Mouse (Mus musculus) lung, embryonic 16.5 days (tissue): ENCODE measurements around the gene Mrpl47. TPM values are rescaled to one million over a fixed set of nuclear protein-coding genes. Genes with fewer than 3 reads are reported as not detected.
"Not testable (repeated sequence)": the region's sequence is repeated elsewhere in the genome, so short reads cannot be mapped to it uniquely, and the experiment has no call there.

Experiments
- ATAC-seq: fragments of 200-750 bp; cut with Nextera tagmentation; 2 replicates; pipeline ENCODE4 v1.8.0; 2017; ENCODE audit warnings: low read depth, mild to moderate bottlenecking, moderate library complexity
- H3K27ac ChIP-seq: fragments of 300-500 bp; sonication (generic); 2 replicates; pipeline ENCODE4 v1.5.1; 2014; ENCODE audit warnings: mild to moderate bottlenecking, control low read depth, low read length
- H3K27me3 ChIP-seq: fragments of 300-500 bp; sonication (generic); 2 replicates; pipeline ENCODE4 v1.6.1; 2014; ENCODE audit warnings: low read depth, low read length, mixed read lengths; ENCODE audit not compliant: control insufficient read depth, insufficient read depth
- H3K36me3 ChIP-seq: fragments of 300-500 bp; sonication (generic); 2 replicates; pipeline ENCODE4 v1.6.1; 2014; ENCODE audit warnings: low read length; ENCODE audit not compliant: control insufficient read depth, insufficient read depth
- H3K4me1 ChIP-seq: fragments of 300-500 bp; sonication (generic); replicated peaks from 2 replicates; pipeline ENCODE4 v1.6.1; 2014; ENCODE audit warnings: low read length, mixed read lengths; ENCODE audit not compliant: control insufficient read depth, insufficient read depth
- H3K4me2 ChIP-seq: fragments of 300-500 bp; sonication (generic); 2 replicates; pipeline ENCODE4 v1.6.1; 2014; ENCODE audit warnings: low read depth, low read length, control low read depth
- H3K4me3 ChIP-seq: fragments of 300-500 bp; sonication (generic); 2 replicates; pipeline ENCODE4 v1.5.1; 2014; ENCODE audit warnings: mild to moderate bottlenecking, low read length, control low read depth
- H3K9ac ChIP-seq: fragments of 300-500 bp; sonication (generic); 2 replicates; pipeline ENCODE4 v1.6.1; 2014; ENCODE audit warnings: low read length, control low read depth
- H3K9me3 ChIP-seq: fragments of 300-500 bp; sonication (generic); 2 replicates; pipeline ENCODE4 v1.6.1; 2016; ENCODE audit warnings: low read length; ENCODE audit not compliant: control insufficient read depth
- WGBS: fragments of 180-500 bp; shearing (Covaris S2); extraction: QIAGEN DNeasy Blood & Tissue Kit; methylation state at CpG from one replicate; pipeline ENCODE4 v1.1.7; 2014; 5-methylcytosine and 5-hydroxymethylcytosine counted together
- polyA plus RNA-seq: library from polyadenylated mRNA; unstranded; fragments of >200 nt; fragmentation: Nextera tagmentation; extraction: Ambion mirVana; gene quantifications from 2 replicates; pipeline ENCODE4 v1.2.1, GENCODE M21; 2015

Gene Mrpl47
- polyA plus RNA-seq, 1 experiment from 2014 or later: 28.9 TPM

- 87% methylated on average over 3 of the region's 3 CpGs for WGBS
- no peak overlapping the region for H3K4me2 ChIP-seq
- no peak overlapping the region for H3K9ac ChIP-seq
- no peak overlapping the region for H3K4me3 ChIP-seq
- H3K4me1 ChIP-seq: peaks cover 5% of the 10 kb centered on the region; the same call in 1 of the 2 replicates
- no peak overlapping the region for H3K27ac ChIP-seq
- no peaks in the 10 kb centered on the region for H3K27me3 ChIP-seq
- peaks cover 47% of the 10 kb centered on the region for H3K36me3 ChIP-seq
- no peaks in the 10 kb centered on the region for H3K9me3 ChIP-seq
- ATAC-seq: no peak
Measured at GRCm38 (mm10) chr3:32713711-32714110, 23.7 kb downstream of the Mrpl47 start.

- peak overlapping the region; percentile 67 for H3K4me2 ChIP-seq
- H3K36me3 ChIP-seq: peaks cover 24% of the 10 kb centered on the region
- H3K27ac ChIP-seq: peak overlapping the region; percentile 92
- H3K4me3 ChIP-seq: peak overlapping the region; percentile 99
- WGBS: 5% methylated on average over 9 of the region's 9 CpGs
- peak overlapping the region; percentile 96 for H3K9ac ChIP-seq
- H3K9me3 ChIP-seq: no peaks in the 10 kb centered on the region
- no peaks in the 10 kb centered on the region for H3K27me3 ChIP-seq
- ATAC-seq: no peak
- H3K4me1 ChIP-seq: peaks cover 5% of the 10 kb centered on the region; the same call in 1 of the 2 replicates
Measured at GRCm38 (mm10) chr3:32709388-32709787, 28.0 kb downstream of the Mrpl47 start.

- Histone ChIP-seq H3K9ac (peak overlapping the region; percentile 96), H3K9me3 (no peaks in the 10 kb centered on the region), H3K27ac (peak overlapping the region; percentile 92), H3K4me1 (peaks cover 5% of the 10 kb centered on the region; the same call in 1 of the 2 replicates), H3K36me3 (peaks cover 17% of the 10 kb centered on the region), H3K4me3 (peak overlapping the region; percentile 99), H3K4me2 (peak overlapping the region; percentile 67), H3K27me3 (no peaks in the 10 kb centered on the region)
- under 1% methylated on average over 90 of the region's 90 CpGs for whole genome bisulfite sequencing
- peak; percentile 100 for ATAC-seq
Measured at GRCm38 (mm10) chr3:32708368-32709231, 28.8 kb downstream of the Mrpl47 start.

GRCm38 (mm10) chr3:32708052-32708367 lies 29.4 kb downstream of the Mrpl47 start:
- Histone ChIP-seq H3K9me3 (no peaks in the 10 kb centered on the region), H3K36me3 (peaks cover 11% of the 10 kb centered on the region), H3K4me3 (peak overlapping the region; percentile 99), H3K27ac (no peak overlapping the region; the same call in 1 of the 2 replicates), H3K27me3 (no peaks in the 10 kb centered on the region), H3K4me1 (peaks cover 5% of the 10 kb centered on the region; the same call in 1 of the 2 replicates), H3K4me2 (peak overlapping the region; percentile 61), H3K9ac (peak overlapping the region; percentile 55)
- no peak for ATAC-seq
- WGBS: 3% methylated on average over 4 of the region's 4 CpGs

- not testable (repeated sequence) for H3K4me2 ChIP-seq, H3K4me1 ChIP-seq, ATAC-seq, H3K27me3 ChIP-seq, H3K4me3 ChIP-seq, H3K9me3 ChIP-seq, H3K36me3 ChIP-seq, H3K9ac ChIP-seq, H3K27ac ChIP-seq
- WGBS: 78% methylated on average over 9 of the region's 9 CpGs
Measured at GRCm38 (mm10) chr3:32705647-32706348, 31.6 kb downstream of the Mrpl47 start, which contains the start of gene Actl6a. TSS of gene Actl6a (plus strand) at chr3:32706298.

- not testable (repeated sequence) for H3K27me3 ChIP-seq, H3K4me3 ChIP-seq, H3K4me1 ChIP-seq, H3K9me3 ChIP-seq, H3K36me3 ChIP-seq, ATAC-seq, H3K9ac ChIP-seq, H3K27ac ChIP-seq, H3K4me2 ChIP-seq
- WGBS: 79% methylated on average over 10 of the region's 10 CpGs
Measured at GRCm38 (mm10) chr3:32704632-32705031, 32.8 kb downstream of the Mrpl47 start.

- not testable (repeated sequence) for H3K4me3 ChIP-seq, ATAC-seq, H3K27ac ChIP-seq, H3K9me3 ChIP-seq, H3K4me2 ChIP-seq, H3K36me3 ChIP-seq, H3K9ac ChIP-seq, H3K4me1 ChIP-seq, H3K27me3 ChIP-seq
- 88% methylated on average over 6 of the region's 6 CpGs for WGBS
Measured at GRCm38 (mm10) chr3:32704021-32704420, 33.4 kb downstream of the Mrpl47 start.

GRCm38 (mm10) chr3:32698228-32698863 lies 39.1 kb downstream of the Mrpl47 start:
- no peaks in the 10 kb centered on the region for H3K36me3 ChIP-seq
- no peak overlapping the region for H3K9ac ChIP-seq
- no peak overlapping the region for H3K4me3 ChIP-seq
- H3K27ac ChIP-seq: no peak overlapping the region
- H3K4me1 ChIP-seq: no peaks in the 10 kb centered on the region
- no peaks in the 10 kb centered on the region for H3K27me3 ChIP-seq
- H3K9me3 ChIP-seq: no peaks in the 10 kb centered on the region
- ATAC-seq: peak; percentile 73
- H3K4me2 ChIP-seq: no peak overlapping the region
- WGBS: 29% methylated on average over 7 of the region's 7 CpGs

- no peaks in the 10 kb centered on the region for H3K9me3 ChIP-seq
- no peaks in the 10 kb centered on the region for H3K36me3 ChIP-seq
- WGBS: 80% methylated on average over 4 of the region's 4 CpGs
- H3K9ac ChIP-seq: no peak overlapping the region
- H3K4me1 ChIP-seq: no peaks in the 10 kb centered on the region
- H3K4me3 ChIP-seq: no peak overlapping the region
- no peak overlapping the region for H3K4me2 ChIP-seq
- H3K27ac ChIP-seq: no peak overlapping the region
- no peak for ATAC-seq
- no peaks in the 10 kb centered on the region for H3K27me3 ChIP-seq
Measured at GRCm38 (mm10) chr3:32695583-32695980, 41.8 kb downstream of the Mrpl47 start.
